Mouse (Mus musculus): ENCODE results near the gene Daam1. TPM values are rescaled to one million over a fixed set of nuclear protein-coding genes. Genes with fewer than 3 reads are reported as not detected.

Gene Daam1
- 20.0 and 20.8 TPM in 2 replicates for total RNA-seq (2017)

- peak; percentile 95 for ATAC-seq (replicated peaks; ENCODE audit: low read depth, poor library complexity, severe bottlenecking)
These were observed at the start of gene Daam1 for GRCm38 (mm10) chr12:71830607-71831257. Daam1 (plus strand) TSS chr12:71831078.

DNA sequence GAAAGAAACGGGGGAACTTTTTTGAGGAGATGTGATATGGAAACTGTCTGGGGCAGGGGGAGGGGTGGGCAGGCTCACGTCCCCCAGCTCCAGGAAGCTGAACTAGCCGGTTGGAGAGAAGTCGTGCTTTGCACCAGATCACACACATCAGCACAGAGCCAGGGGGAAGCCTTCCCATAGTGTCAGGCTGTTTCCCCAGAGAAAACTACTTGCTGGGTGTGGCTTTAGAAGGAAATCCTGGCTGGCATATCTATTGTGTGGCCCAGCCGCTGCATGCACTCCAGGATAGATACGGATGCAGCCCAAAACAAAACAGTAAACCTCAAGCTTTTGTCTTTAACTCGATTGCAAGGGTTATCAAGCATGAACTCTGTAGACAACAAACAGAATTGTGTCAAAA is 49.7 kb upstream of the Daam1 start:
- 0 out of 2 replicates have a peak, but pooled peaks have one; percentile 18 for ATAC-seq (replicated peaks; ENCODE audit: low read depth, poor library complexity, severe bottlenecking)

DNA sequence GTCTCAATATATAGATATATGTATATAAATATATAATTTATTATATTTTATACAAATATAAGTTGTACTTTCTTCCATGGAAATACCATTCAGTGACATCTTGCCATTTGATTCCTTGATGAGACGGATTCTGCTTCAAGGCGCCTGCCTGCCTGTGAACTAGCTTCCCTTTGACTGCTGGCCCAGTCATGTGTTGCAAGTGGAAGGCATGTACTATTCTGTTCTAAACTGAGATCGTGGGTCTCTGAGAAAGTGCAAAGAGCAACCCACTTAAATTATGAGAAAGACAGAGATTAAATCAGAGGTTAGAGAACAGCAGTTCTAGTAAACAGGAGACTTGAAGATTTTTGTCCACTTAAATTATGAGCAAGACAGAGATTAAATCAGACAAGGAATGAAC is 46.9 kb upstream of the Daam1 start:
- no peak for ATAC-seq (replicated peaks; ENCODE audit: low read depth, poor library complexity, severe bottlenecking)

- ATAC-seq (replicated peaks; ENCODE audit: low read depth, poor library complexity, severe bottlenecking) = no peak
These were observed 46.1 kb upstream of the Daam1 start for GRCm38 (mm10) chr12:71784666-71785255.

- no peak for ATAC-seq (replicated peaks; ENCODE audit: low read depth, poor library complexity, severe bottlenecking)
These were observed 44.4 kb upstream of the Daam1 start for GRCm38 (mm10) chr12:71786521-71786920.

DNA sequence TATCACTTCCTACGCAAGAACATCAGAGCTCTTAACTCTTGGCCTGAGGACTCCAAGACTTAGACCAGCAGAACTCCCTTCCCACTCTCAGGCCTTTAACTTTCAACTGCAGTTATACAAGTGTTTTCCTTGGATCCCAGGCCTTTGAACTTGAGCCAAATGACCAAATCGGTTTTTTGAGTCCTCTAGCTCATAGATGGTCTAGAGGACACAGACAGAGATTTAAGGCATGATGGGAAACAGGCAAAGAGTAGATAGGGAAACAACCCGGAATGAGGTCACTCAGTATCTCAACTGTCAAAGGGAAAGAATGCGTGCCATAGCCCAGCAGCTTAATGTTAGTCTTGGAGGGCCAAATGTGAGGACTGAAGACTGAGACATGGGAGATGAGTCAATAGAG is 42.1 kb upstream of the Daam1 start:
- no peak for ATAC-seq (replicated peaks; ENCODE audit: low read depth, poor library complexity, severe bottlenecking)

GRCm38 (mm10) chr12:71790581-71790980 is 40.3 kb upstream of the Daam1 start:
- no peak for ATAC-seq (replicated peaks; ENCODE audit: low read depth, poor library complexity, severe bottlenecking)

- no peak for ATAC-seq (replicated peaks; ENCODE audit: low read depth, poor library complexity, severe bottlenecking)
These were observed 37.8 kb upstream of the Daam1 start for GRCm38 (mm10) chr12:71793114-71793513.

DNA sequence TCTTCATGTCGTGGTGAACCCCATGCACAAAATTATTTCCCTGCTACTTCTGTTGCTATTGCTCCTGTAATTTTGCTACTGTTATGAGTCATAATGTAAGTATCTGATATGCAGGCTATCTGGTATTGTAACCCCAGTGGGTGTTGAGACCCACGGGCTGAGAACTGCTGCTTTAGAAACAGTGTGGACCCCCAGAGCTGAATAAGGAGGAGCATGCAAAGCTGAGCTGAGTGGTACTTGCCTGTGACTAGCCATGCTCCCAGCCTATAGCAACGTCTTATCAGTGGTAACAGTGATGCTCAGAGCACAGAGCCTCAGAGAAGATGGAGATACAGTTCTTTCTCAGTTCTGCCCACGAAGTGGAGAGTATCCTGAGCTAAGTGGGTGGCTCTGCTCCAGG is 35.3 kb upstream of the Daam1 start:
- ATAC-seq (replicated peaks; ENCODE audit: low read depth, poor library complexity, severe bottlenecking) = no peak

- no peak for ATAC-seq (replicated peaks; ENCODE audit: low read depth, poor library complexity, severe bottlenecking)
These were observed 34.4 kb upstream of the Daam1 start for GRCm38 (mm10) chr12:71796517-71796916.

DNA sequence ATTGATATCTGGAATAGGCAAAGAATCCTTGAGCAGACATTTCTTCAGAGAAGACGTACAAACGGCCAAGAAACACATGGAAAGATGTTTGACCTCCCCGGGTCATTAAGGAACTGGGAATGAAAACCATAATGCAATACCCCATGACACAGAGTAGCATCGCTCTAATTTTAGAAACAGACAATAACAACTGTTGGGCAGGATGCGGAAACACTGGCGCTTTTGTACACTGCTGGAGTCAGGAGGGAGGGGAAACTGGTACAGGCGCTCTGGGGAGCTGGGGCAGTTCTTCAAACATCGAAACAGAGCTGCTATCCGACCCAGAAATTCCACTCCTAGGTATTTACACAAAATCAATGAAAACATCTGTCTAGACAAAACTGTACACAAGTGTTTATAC is 23.6 kb upstream of the Daam1 start:
- no peak for ATAC-seq (replicated peaks; ENCODE audit: low read depth, poor library complexity, severe bottlenecking)

- no peak for ATAC-seq (replicated peaks; ENCODE audit: low read depth, poor library complexity, severe bottlenecking)
These were observed 22.2 kb upstream of the Daam1 start for GRCm38 (mm10) chr12:71808631-71809030.

GRCm38 (mm10) chr12:71809550-71809949 is 21.3 kb upstream of the Daam1 start:
- ATAC-seq (replicated peaks; ENCODE audit: low read depth, poor library complexity, severe bottlenecking) = no peak

DNA sequence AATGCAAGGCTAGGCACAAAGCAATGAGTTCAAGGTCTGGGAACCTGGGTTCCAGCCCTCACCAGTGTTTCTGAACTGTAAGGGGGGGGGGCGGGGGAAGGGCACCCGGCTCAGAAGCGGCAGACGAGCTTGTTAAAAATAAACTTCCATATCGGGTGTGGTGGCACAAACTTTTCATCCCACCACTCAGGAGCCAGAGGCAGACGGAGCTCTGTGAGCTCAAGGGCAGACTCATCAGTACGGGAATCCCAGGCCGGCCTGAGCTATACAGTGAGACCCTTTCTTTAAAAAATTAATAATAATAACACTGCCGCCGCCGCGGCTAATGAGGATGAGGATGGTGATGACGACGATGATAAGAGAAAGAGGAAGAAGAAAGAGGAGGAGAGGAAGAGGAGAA is 18.3 kb upstream of the Daam1 start:
- ATAC-seq (replicated peaks; ENCODE audit: low read depth, poor library complexity, severe bottlenecking) = no peak

GRCm38 (mm10) chr12:71813251-71813650 is 17.6 kb upstream of the Daam1 start:
- ATAC-seq (replicated peaks; ENCODE audit: low read depth, poor library complexity, severe bottlenecking) = no peak

GRCm38 (mm10) chr12:71813761-71814160 is 17.1 kb upstream of the Daam1 start:
- no peak for ATAC-seq (replicated peaks; ENCODE audit: low read depth, poor library complexity, severe bottlenecking)

- no peak for ATAC-seq (replicated peaks; ENCODE audit: low read depth, poor library complexity, severe bottlenecking)
These were observed 10.8 kb upstream of the Daam1 start for GRCm38 (mm10) chr12:71820094-71820493.

GRCm38 (mm10) chr12:71821272-71821671 is 9.6 kb upstream of the Daam1 start:
- no peak for ATAC-seq (replicated peaks; ENCODE audit: low read depth, poor library complexity, severe bottlenecking)

DNA sequence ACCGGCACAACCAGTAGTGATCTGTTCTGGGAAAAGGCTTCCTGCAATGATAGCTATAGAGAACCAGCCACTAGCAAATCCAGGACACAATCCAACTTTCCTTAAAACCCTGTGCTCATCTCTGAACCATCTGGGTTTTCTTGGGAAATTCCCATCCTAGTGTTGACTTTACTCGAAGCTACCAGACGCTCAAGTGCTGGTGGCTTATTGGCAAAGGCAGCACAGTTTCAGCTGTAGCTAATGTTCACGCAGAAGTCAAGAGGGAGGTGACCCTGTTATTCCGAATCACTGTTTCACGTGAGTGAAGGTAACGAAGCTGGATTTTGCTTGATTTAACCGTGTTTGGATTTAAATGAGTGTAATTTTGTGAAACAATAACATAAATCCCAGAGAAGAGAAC is 9.1 kb upstream of the Daam1 start:
- no peak for ATAC-seq (replicated peaks; ENCODE audit: low read depth, poor library complexity, severe bottlenecking)

- ATAC-seq (replicated peaks; ENCODE audit: low read depth, poor library complexity, severe bottlenecking) = no peak
These were observed 6.0 kb upstream of the Daam1 start for GRCm38 (mm10) chr12:71824927-71825326.

- peak; percentile 38 for ATAC-seq (replicated peaks; ENCODE audit: low read depth, poor library complexity, severe bottlenecking)
These were observed 739 bp upstream of the Daam1 start for GRCm38 (mm10) chr12:71830139-71830538.

All from common myeloid progenitor, adult 5-6 weeks (primary cell).